Mouse (Mus musculus) frontal cortex, postnatal 25 days (tissue): ENCODE results near the gene Catsperg1.
"Not testable (repeated sequence)": the region's sequence is repeated elsewhere in the genome, so short reads cannot be mapped to it uniquely, and the experiment has no call there.

ENCODE experiments used
- DNase-seq, 2 experiments: peaks; one replicate each; pipeline ENCODE4 v3.0.0; 2022; ENCODE audit warnings: low spot score in 2 of 2

The Catsperg1 gene

DNA sequence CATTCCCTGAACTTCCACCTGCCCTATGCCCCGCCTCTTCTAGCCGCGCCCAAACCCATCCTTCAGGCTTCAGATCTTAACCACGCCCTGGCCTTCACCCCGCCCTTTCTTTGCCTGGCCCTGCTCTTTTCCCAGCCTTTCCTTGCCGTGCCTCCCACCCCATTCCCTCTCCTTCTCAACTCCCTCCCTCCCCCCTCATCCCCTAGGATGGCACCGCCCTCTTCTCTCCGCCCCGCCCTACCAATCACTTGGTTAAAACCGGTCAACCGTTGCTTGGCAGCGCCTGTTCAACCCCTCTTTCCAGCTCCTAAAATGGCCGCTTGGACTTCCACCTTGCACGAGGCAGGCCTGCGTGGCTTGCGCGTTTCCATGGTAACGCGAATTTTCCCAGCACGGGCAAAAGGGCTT lies at the start of gene Catsperg1:
Gene Catsperg1, minus strand, starts transcription at position 361 of the 408 bp plus-strand sequence.
- no peak for DNase-seq

DNA sequence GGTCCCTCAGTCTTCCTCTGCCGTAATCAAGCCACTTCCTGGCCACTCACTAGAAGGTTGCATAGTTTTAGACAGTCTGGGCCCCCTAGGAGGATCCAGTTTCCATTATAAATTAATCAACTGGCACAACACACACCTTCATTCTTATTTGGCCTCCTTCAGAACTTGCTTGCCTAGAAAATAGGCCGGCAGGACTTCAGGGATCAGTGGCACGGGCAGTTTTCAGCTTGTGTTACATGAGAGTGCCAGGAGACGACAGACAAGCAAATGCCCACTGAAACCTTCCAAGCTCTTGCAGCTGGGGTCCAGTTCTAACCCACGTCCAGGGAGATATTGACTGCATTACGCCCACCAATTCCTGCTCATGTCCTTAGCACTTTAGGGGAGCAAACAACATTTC lies 48.3 kb upstream of the Catsperg1 start:
- DNase-seq = no peak

DNA sequence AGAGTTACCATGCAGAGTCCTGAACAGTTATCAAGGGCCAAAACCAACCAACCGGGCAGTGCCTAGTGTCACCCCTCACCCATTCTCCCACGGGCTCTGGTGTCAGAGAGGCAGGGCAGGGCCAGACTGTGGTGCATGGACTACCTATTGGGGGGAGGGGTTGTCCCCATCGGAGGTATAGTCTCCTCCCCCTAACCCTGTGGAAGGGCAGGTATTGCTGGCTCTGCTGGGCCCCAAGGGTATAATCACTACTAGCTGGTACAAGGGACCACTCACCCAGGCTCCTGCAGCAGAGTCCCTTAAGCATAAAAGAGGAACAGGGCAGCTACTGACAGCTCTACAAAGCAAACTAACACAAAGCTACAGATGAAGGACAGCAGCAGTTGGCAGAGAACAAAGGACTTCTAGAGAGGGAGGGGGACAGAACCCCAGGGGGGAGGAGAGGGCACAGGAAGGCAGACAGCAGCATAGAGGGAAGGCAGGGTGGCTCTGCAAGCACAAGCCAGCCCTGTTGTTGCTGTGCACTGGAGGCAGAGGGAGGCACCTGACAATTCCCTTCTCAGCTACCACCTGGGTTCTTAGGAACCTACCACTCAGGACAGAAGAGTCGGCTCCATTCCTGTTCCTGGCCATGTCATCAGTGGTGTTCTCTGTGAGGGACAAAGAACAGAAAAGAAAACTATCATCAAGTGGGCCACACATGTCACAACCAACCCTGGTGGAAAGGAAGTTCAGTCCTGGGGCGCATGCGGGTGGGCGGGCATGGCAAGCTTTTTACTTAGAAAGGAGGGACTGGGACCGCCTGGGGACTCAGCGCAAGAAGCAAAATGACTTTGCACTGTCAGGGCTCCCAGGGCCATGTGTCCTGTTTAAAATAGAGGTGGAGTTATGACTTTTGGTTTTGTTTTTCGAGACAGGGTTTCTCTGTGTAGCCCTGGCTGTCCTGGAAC lies 46.2 kb upstream of the Catsperg1 start:
- DNase-seq = no peak

DNA sequence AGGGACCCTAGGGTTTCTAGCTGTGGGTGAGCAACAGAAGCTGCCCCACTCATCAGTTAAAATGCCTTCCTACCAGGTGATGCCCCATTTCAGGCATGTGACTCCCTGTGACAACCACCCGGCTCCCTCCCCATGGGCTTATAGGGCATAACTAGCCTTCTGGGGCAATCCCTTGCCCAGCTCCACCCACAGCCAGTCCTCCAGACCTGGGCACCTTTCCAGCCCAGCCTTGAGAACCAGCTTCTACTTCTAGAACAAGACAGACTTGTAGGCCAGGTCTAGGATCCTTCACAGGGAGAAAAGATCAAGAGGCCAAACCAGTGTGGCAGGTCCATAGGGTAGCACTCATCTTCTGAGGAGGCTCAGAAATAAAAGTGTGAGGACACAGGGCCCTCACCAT lies 43.5 kb upstream of the Catsperg1 start:
- no peak for DNase-seq

DNA sequence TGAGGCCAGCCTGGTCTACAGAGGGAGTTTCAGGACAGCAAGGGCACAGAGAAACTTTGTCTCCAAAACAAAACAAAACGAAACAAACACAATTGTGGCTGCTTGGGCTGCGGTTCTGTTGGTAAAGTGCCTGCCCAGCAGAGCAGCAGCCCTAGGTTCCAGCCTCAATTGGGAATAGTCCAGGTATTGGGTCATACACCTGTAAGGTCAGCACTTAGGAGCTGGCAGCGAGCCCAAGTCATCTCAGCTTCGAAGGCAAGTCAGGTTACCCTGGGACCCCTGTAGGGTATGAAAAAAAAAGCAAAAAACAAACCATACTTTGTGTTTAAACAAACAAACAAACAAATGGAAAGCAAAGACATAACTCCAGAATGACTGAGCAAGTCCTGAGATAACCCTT lies 42.0 kb upstream of the Catsperg1 start:
- no peak for DNase-seq

DNA sequence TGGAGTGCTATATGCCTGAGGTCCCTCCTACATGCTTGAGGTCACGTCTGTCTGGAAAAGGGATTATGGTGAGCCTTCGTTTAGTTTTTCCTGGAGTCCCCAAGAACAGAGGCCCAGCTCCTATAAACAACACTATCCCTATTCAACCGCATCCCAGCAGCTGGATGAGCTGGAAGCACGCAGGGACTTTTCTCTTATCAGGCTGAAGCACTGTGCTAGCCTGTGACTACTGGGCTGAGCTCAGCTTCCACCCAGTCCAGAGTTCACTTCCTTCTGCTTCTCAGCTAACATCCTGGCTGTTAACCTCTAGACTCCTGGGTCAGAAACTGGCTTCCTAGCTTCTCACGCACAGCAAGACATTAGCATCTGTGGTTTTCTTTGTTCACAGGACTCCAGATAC lies 40.0 kb upstream of the Catsperg1 start:
- DNase-seq = no peak

DNA sequence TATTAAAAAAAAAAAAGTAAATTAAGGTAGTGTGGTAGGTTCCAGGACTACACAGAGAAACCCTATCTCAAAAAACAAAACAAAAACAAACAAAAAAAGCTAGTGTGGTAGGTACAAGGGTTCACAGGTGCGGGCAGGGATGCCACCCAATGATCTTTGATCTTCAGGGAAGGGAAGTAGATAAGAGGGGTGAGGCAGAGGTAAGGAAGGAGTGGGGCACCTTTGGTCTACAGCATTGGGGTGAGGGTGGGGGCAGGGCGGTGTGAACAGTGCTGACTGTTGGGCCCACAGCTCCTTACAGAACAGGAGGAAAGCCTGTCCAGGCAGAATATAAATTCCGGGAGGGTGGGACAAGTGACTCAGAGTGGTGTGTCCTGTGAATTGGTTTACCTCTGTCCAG lies 37.3 kb upstream of the Catsperg1 start:
- DNase-seq = no peak

DNA sequence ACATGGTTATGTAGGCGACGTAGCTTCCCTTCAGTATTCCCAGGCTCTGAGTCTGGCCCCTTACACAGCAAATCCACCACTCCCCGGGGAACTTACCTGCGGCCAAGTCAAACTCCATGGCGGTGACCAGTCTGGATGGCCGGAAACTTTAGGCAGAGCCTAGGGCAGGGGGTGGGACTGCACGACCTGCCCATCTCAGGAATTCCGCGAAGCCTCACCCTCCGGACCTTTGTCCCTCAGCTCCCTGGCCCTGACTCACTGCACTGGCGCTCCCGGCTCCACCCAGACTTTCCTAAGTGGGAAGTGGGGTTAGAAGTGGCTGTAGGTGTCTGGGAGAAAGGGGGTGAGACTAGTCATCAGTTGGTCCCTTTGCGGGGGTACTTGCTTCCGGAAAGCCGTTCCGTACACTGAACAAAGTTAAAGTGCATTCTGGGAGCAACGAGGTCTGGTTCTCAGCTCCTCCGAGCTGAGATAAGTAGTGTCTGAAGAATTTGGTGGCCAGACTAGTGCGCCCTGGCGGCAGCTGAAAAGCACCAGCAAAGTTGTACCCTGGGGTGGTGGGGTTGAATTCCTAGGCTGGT lies 34.5 kb upstream of the Catsperg1 start, which contains the start of gene 2200002D01Rik:
Gene 2200002D01Rik, minus strand, starts transcription at position 206 of the 581 bp plus-strand sequence.
- DNase-seq = no peak

DNA sequence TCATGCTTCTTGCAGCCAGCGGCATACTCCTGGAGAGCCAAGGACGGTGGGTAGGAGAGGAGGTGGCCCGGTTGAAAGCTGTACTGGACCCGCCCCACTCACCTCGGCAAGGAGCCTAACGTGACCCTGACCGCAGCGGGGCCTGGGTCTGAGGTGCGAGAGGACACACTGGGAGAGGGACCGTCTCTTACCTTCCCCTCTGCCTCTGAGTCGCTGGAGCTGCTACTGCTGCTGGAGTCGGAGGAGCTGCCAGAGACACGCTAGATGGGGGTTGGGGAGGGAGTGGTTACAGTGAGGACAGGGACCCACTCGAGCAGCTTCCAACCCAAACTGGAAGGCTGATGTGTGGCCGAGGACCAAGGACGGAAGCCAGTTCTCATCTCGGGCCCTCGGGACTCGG lies 33.9 kb upstream of the Catsperg1 start:
- no peak for DNase-seq

DNA sequence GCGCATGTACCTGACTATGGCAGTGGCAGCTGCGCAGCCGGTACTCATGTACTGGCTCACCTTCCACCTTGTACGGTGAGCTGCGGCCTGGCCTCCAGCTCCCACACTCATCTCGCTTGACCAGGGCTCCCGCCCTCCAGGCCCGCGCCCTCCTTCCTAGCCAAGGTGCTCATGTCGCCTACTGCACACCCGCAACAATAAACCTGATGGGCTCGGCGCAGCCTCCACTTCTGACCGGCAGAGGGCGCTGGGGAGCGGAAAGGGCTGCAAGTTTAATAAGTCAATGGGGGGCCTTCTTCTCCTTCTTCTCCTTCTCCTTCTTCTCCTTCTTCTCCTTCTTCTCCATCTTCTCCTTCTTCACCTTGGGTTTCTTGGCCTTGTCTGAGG lies 33.5 kb upstream of the Catsperg1 start:
- peak; percentile 51 to 63 for DNase-seq

DNA sequence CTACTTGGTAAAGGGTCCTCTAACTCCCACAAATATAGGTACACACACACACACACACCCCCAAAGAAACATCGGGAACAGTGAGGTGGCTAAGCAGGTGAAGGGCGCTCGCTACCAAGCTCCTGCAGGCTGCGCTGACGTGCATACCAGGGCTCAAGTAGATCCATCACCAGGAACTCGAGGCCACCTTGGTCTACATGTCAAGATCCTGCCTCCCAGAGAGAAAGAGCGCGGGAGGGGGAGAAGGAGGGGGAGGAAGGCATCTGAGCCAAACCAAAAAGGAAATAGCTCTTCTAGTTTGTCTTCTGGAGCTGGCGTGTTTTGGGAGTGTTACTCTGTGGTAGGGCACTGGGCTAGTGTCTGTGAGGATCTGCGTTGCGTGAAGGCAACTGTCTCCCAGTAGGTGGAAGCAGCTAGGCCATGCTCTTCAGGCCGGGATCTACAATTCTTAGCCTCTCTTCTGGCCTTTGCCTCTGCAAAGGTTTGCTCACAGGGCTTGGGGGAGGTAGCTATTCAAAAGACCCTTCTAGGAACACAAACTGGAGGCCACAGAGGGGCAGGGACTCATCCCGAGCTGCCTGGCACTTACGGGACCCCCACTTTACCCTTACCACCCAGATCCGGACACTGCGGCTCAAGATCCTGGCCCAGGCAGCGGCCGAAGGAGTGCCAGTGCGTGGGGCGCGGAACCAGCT lies 32.9 kb upstream of the Catsperg1 start:
- no peak for DNase-seq

DNA sequence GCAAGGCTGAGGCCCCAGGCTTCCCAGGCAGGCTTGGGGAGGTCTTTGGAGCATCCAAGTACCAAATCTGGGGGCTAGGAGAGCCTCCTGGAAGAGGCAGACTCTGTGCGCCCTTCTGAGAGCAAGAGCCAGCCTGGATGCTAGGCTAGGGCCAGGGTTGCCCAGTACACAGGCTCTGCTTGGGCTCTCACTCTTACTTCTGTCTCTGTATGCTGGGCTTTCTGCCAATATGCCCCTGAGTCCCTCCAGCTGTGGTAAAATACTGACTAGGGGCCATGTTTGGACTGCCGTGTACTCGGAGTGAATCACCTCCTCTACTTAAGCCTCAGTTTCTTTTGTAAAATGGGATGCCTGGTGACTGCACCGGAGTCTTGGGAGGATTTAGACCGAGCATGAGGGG lies 32.2 kb upstream of the Catsperg1 start:
- DNase-seq = no peak

DNA sequence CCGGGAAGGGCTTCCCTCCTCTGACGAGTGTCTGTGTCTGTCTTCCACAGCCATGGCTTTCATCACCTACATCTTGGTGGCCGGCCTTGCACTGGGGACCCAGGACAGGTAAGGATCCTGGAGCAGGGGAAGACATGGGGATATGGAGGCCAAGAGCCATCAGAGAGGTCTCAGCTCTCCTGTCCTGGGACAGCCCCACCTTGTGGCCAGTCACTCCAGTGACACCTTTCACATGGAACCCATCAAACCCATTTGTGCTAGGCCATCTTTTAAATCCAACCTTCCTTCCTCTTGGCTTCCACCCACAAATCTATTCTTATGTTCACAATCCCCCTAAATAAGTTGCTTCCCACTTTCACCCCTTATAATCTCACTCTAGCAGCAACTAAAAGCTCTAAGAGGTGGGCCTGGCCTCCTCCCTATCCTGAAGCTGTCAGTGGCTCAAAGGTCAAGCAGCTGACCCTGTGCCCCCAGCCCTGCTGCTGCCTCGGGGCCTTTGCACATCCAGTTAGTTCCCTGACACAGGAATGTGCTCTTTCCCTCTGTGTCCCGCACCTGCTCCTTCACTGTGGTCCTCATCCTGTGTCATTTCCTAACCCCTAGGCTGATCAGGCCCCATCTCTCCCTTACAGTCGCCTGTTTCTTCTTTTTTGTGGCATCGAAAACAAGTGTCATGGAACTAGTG lies 31.0 kb upstream of the Catsperg1 start:
- no peak for DNase-seq

DNA sequence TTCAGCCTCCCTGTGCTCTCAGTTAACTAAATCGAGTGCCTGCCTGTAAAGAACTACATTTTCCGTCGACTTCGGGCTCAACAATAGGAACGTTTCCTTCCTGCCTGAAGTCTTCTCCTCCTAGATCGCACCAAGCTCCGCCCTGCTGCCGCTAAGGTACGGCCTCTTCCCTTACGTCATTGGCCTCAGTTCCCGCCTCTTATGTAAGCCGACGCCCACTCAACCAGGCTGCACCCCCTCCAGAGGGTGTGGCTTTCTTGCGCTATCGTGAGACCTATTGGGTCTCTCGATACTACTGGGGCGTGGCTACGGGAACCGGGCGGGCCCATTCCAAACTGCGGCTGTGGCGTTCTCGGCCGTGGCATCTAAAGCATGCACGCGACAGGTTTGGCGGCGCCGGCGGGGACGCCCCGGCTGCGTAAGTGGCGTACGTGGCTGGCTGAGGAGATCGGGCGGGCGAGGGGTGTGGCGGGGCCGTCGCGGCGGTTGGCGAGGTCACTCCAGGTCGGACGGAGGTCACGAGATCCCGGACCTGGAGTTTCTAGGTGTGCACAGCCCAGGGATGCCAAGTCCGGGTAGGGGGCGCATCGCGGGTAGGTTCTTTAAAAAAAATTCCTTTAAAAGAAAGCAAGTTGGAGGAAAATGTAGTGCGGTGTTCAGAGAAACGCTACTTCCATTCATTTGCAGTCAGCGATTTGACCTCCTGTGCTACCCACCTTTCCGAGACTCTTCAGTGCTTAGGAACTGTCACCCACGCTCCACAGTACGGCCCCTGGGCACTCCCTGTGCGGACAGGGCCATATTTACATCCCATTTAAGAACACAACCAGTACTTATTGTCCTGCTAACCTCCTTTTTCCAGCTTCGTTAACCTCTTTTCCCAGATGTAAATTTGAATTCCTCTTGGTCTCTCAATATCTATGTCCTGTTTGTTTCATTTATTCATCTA lies 24.5 kb upstream of the Catsperg1 start, which contains the start of gene Yif1b:
Gene Yif1b, plus strand, starts transcription at position 311 of the 949 bp plus-strand sequence.
- DNase-seq = peak; percentile 93 to 95

DNA sequence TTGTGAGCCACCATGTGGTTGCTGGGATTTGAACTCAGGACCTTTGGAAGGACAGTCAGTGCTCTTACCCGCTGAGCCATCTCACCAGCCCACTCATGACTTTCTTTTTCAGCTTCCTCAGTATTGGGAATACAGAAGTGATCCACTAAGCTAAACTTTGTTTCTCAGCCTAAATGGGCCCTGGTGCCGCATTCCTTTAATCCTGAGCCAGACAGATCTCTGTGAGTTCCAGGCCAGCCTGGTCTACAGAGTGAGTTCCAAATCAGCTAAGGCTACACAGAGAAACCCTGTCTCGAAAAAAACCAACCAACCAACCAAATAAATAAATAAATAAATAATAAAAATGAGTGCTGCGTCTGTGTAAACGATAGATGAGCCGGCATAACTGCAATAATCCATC lies 23.8 kb upstream of the Catsperg1 start:
- not testable (repeated sequence) for DNase-seq

DNA sequence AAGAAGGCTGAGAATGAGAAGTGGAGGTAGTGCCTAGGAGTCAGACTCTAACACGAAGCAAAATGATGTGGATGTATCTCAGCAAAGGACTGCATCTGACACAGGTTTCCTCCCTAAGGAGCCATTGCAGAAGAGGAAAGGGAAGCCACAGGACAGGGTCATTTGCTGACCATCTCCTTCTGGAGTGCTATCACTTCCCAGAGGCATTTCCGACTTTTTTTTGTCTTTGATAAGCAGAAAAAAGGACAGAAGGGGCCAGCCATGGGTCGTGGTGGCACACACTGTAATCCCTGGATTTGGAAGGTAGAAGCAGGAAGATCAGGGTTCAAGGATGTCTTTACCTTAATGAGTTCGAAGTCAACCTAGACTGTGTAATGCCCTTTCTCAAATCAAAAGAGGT lies 22.8 kb upstream of the Catsperg1 start:
- no peak for DNase-seq

DNA sequence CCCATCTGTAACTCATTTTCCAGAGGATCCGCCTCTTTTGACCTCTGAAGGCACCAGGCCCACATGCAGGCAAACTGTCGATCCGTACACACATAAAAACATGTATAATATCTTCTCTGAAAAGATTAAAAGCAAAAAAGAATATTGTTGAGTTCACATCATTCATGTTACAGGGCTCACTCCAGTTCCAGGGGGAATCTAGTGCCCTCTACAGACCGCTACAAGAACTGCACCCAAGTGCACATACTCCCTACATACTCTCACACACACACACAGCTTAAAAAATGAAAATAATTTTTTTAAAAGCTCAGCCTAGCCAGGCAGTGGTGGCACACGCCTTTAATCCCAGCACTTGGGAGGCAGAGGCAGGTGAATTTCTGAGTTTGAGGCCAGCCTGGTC lies 20.8 kb upstream of the Catsperg1 start:
- DNase-seq = no peak

DNA sequence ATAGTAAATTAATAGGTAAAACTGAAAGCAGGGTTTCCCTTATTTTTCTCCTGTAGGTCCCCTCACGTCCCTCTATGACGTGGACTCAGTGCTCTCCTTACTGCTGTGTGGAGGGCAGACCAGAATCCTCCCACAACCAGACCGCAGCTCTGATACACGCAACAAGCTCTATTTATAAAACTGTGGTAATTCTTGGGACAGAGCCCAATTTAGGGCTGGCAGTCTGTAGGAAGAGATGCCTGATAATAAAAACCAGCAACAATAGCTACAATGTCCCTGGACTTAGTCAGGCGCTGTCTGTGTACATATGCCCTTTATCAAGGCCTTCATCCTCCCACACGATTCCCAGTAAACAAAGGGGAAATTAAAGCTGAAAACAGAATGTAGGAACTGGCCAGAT lies 19.9 kb upstream of the Catsperg1 start:
- no peak for DNase-seq

DNA sequence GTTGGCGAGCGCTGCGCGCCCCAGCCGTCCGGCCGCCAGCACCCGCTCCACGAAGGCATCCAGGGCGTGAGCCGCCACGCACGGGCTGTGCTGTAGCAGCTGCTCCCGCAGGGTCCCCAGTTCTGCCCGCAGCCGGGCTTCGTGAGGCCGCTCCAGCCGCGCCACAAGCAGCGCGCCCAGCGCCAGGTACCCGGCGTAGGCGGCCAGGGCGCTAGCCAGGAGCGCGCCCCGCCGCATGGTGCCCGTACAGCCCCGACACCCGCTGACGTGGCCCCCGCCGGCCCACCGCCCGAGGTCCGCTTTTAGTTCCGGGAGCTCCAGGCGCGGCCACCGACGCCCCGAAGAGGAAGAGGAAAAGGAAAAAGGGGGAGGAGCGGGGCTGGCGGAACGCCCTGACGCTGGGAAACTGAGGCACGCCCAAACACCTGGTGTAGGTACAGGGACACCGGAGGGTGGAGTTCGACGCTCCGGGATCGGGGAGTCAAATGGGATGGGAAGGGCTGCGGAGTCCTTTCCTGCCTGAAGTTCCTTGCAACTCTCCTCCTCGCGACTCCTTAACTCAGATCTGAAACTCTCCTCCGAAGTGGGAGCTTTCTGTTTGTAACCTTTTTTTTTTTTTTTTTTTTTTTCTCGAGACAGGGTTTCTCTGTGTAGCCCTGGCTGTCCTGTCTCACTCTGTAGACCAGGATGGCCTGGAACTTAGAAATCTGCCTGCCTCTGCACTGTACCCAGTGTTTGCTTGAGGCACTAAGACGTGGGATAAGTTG lies 18.6 kb upstream of the Catsperg1 start, which contains the start of gene Kcnk6:
Gene Kcnk6, minus strand, starts transcription at position 269 of the 767 bp plus-strand sequence.
- DNase-seq = no peak

DNA sequence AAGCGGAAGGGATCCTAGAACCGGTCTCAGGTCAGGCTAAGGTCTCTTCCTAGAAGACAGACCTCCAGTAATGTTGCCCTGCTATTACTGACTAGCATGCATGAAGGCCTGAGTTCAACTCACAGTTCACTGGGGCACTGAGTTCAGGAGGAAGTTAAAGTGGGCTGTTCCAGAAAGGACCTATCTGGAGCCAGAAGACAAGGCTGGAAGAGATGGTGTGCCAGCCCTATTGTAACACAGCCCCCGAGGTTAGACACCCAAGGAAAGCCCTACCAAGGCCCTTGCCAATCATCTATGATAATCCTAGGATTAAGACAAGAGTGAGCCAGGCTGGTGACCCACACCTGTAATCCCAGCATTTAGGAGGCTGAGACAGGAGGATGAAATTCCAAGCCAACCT lies 17.7 kb upstream of the Catsperg1 start:
- no peak for DNase-seq
